Mouse (Mus musculus): ENCODE data around the gene Rell1. TPM values are rescaled to one million over a fixed set of nuclear protein-coding genes. Genes with fewer than 3 reads are reported as not detected.
A peak's percentile ranks its signal among the peaks of the same experiment; 100 is the strongest.

Gene Rell1
- polyA plus RNA-seq, 1 experiment from 2014 or later, result 9.0 TPM

- H3K27me3 ChIP-seq, result peaks cover 18% of the 10 kb centered on the region
- no peak for ATAC-seq (ENCODE audit: low FRiP score)
- H3K9me3 ChIP-seq, result no peaks in the 10 kb centered on the region
- H3K9ac ChIP-seq, result no peak overlapping the region
- H3K4me3 ChIP-seq, result no peak overlapping the region
- peaks cover 7% of the 10 kb centered on the region; the same call in 1 of the 2 replicates for H3K4me1 ChIP-seq (replicated peaks)
- 81% methylated on average over 4 of the region's 4 CpGs for WGBS
- H3K4me2 ChIP-seq, result no peak overlapping the region
- H3K36me3 ChIP-seq, result no peaks in the 10 kb centered on the region
- H3K27ac ChIP-seq, result no peak overlapping the region
Measured at GRCm38 (mm10) chr5:63876081-63876480, 92.6 kb downstream of the Rell1 start.

GRCm38 (mm10) chr5:63874880-63875279 lies 93.8 kb downstream of the Rell1 start:
- no peaks in the 10 kb centered on the region for H3K36me3 ChIP-seq
- H3K27me3 ChIP-seq, result peaks cover 18% of the 10 kb centered on the region
- ATAC-seq (ENCODE audit: low FRiP score), result no peak
- peaks cover 7% of the 10 kb centered on the region; the same call in 1 of the 2 replicates for H3K4me1 ChIP-seq (replicated peaks)
- no peak overlapping the region for H3K9ac ChIP-seq
- WGBS, result 57% methylated on average over 16 of the region's 16 CpGs
- H3K9me3 ChIP-seq, result no peaks in the 10 kb centered on the region
- no peak overlapping the region for H3K4me2 ChIP-seq
- no peak overlapping the region for H3K27ac ChIP-seq
- no peak overlapping the region for H3K4me3 ChIP-seq

- Histone ChIP-seq H3K9me3 (no peaks in the 10 kb centered on the region), H3K4me3 (no peak overlapping the region), H3K36me3 (no peaks in the 10 kb centered on the region), H3K4me2 (no peak overlapping the region), H3K4me1 (replicated peaks) (peaks cover 7% of the 10 kb centered on the region; the same call in 1 of the 2 replicates), H3K27ac (no peak overlapping the region), H3K27me3 (peaks cover 21% of the 10 kb centered on the region), H3K9ac (no peak overlapping the region)
- ATAC-seq (ENCODE audit: low FRiP score), result peak; percentile 60
- WGBS, result 27% methylated on average over 17 of the region's 17 CpGs
Measured at GRCm38 (mm10) chr5:63872176-63872932, 96.3 kb downstream of the Rell1 start.

GRCm38 (mm10) chr5:63867421-63867820 lies 101.3 kb downstream of the Rell1 start:
- H3K4me1 ChIP-seq (replicated peaks), result peaks cover 7% of the 10 kb centered on the region; the same call in 1 of the 2 replicates
- no peak overlapping the region for H3K27ac ChIP-seq
- H3K27me3 ChIP-seq, result peaks cover 6% of the 10 kb centered on the region; the same call in 1 of the 2 replicates
- no peak overlapping the region for H3K9ac ChIP-seq
- H3K9me3 ChIP-seq, result no peaks in the 10 kb centered on the region
- no peak overlapping the region for H3K4me2 ChIP-seq
- no peak for ATAC-seq (ENCODE audit: low FRiP score)
- H3K4me3 ChIP-seq, result no peak overlapping the region
- 30% methylated on average over 3 of the region's 3 CpGs for WGBS
- no peaks in the 10 kb centered on the region for H3K36me3 ChIP-seq

- Histone ChIP-seq H3K4me3 (no peak overlapping the region), H3K9me3 (no peaks in the 10 kb centered on the region), H3K4me2 (no peak overlapping the region), H3K36me3 (no peaks in the 10 kb centered on the region), H3K27me3 (no peaks in the 10 kb centered on the region), H3K9ac (no peak overlapping the region), H3K4me1 (replicated peaks) (no peaks in the 10 kb centered on the region), H3K27ac (no peak overlapping the region)
- ATAC-seq (ENCODE audit: low FRiP score), result no peak
- 90% methylated on average over 8 of the region's 8 CpGs for WGBS
Measured at GRCm38 (mm10) chr5:63858901-63859300, 109.8 kb downstream of the Rell1 start.

Other genes starting within 250 kb of the Rell1 start
- 3.8 and 3.9 TPM in 2 replicates for gene 0610040J01Rik, start 156.5 kb downstream of the Rell1 start, polyA plus RNA-seq (2015; fragmentation: Nextera tagmentation; extraction: Ambion mirVana)
- 23.4 and 24.0 TPM in 2 replicates for gene Pgm2, start 124.1 kb upstream of the Rell1 start, polyA plus RNA-seq (2015; fragmentation: Nextera tagmentation; extraction: Ambion mirVana)
- gene Tbc1d1, start 187.4 kb upstream of the Rell1 start, polyA plus RNA-seq (2015; fragmentation: Nextera tagmentation; extraction: Ambion mirVana), result 14.5 and 15.4 TPM in 2 replicates

Measured in hindbrain, embryonic 13.5 days (tissue).